Mouse (Mus musculus) lung, adult 2 months (tissue): ENCODE data around the gene Cdk4. TPM values are rescaled to one million over a fixed set of nuclear protein-coding genes. Genes with fewer than 3 reads are reported as not detected.

Experiments used
- DNase-seq: peaks from one replicate; pipeline ENCODE4 v3.0.0; 2022
- H3K4me1 ChIP-seq: fragments of 200-500 bp; 2 replicates; pipeline ENCODE4 v1.6.1; 2011; ENCODE audit warnings: low read length; ENCODE audit not compliant: control insufficient read depth, insufficient read depth
- H3K4me3 ChIP-seq: fragments of 200-500 bp; replicated peaks from 2 replicates; pipeline ENCODE3; 2011; ENCODE audit warnings: low read depth, mild to moderate bottlenecking, control low read depth, low read length; ENCODE audit errors: extremely low read depth
- CTCF ChIP-seq: fragments of 200-500 bp; IDR thresholded peaks from 2 replicates; pipeline ENCODE4 v1.5.1; 2011; ENCODE audit warnings: mild to moderate bottlenecking, low read length, control low read depth; ENCODE audit not compliant: insufficient read depth
- POLR2A ChIP-seq: fragments of 200-500 bp; IDR thresholded peaks from 2 replicates; pipeline ENCODE4 v1.6.1; 2011; ENCODE audit warnings: low read depth, mild to moderate bottlenecking, control low read depth, low read length, borderline replicate concordance; ENCODE audit errors: extremely low read depth
- WGBS: fragments of 180-500 bp; shearing (Covaris S2); methylation state at CpG from one replicate; pipeline ENCODE4 v1.1.7; 2018; 5-methylcytosine and 5-hydroxymethylcytosine counted together
- polyA plus RNA-seq: library from polyadenylated mRNA; depleted of rRNA; stranded (reverse); fragments of >200 nt; gene quantifications from 2 replicates; pipeline ENCODE4 v1.2.3, GENCODE M21; 2012; rRNA removed

Cdk4 gene
- polyA plus RNA-seq, 1 experiment = 182 TPM

GRCm38 (mm10) chr10:127111001-127111887 is 47.9 kb downstream of the Cdk4 start:
- Histone ChIP-seq H3K4me3 (no peak overlapping the region), H3K4me1 (no peaks in the 10 kb centered on the region)
- 85% methylated on average over 15 of the region's 15 CpGs for WGBS
- DNase-seq = no peak
- TF ChIP-seq POLR2A (no peak), CTCF (no peak)

DNA sequence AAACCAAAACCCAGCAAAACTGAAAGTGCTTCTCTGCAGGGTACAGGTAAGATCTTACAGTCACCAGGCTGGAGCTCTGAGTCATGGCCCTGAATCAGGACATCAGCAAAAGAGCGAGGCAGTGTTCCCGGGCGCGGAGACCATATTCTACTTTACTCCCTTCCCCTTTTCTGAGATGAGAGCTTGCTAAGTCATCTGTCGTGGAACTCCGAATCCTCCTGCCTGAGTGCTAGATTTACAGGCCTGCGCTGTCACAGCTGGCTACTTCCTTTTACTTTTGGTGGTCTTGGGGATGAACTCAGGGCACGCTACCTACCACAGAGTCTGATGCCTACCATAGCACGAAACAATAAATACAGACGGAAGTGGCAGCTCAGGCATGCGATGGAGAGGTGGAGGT is 51.1 kb downstream of the Cdk4 start:
- no peak for DNase-seq
- WGBS = 86% methylated on average over 11 of the region's 11 CpGs
- TF ChIP-seq CTCF = no peak
- TF ChIP-seq POLR2A = no peak
- Histone ChIP-seq H3K4me1 (no peaks in the 10 kb centered on the region), H3K4me3 (no peak overlapping the region)

DNA sequence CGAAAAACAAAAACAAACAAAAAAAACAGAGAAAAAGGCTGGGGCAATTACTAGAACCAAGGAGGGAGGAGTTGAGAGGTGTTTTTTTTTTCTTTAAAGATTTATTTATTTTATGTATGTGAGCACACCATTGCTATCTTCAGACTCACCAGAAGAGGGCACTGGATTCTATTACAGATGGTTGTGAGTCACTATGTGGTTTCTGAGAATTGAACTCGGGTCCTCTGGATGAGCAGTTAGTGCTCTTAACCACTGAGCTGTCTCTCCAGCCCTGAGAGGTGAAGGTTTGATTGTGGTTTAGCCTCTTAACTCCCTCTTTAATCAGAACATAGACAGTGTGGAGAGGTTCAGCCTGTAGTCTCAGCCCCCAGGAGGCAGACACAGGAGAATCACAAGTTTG is 51.7 kb downstream of the Cdk4 start:
- WGBS = 63% methylated on average over 2 of the region's 2 CpGs
- Histone ChIP-seq H3K4me3 (no peak overlapping the region), H3K4me1 (no peaks in the 10 kb centered on the region; the same call in 1 of the 2 replicates)
- TF ChIP-seq CTCF (no peak), POLR2A (no peak)
- DNase-seq = no peak

Other genes starting within 250 kb of the Cdk4 start
- gene Atp23, start 162.2 kb upstream of the Cdk4 start, polyA plus RNA-seq = 6.1 and 6.6 TPM in 2 replicates
- gene Ctdsp2, start 84.8 kb upstream of the Cdk4 start, polyA plus RNA-seq = 182 and 227 TPM in 2 replicates
- 0.12 and 0.30 TPM in 2 replicates for gene Avil, start 62.8 kb upstream of the Cdk4 start, polyA plus RNA-seq
- gene Tsfm, start 32.7 kb upstream of the Cdk4 start, polyA plus RNA-seq = 22.4 and 25.1 TPM in 2 replicates
- 8.9 and 14.5 TPM in 2 replicates for gene Mettl1, start 22.1 kb upstream of the Cdk4 start, polyA plus RNA-seq
- 0.17 and 0.38 TPM in 2 replicates for gene Eef1akmt3, start 22.0 kb upstream of the Cdk4 start, polyA plus RNA-seq
- 0.14 and 0.26 TPM in 2 replicates for gene Cyp27b1, start 15.3 kb upstream of the Cdk4 start, polyA plus RNA-seq
- 5.4 and 6.1 TPM in 2 replicates for gene March9, start 3.4 kb upstream of the Cdk4 start, polyA plus RNA-seq
- gene Tspan31, start 6.7 kb downstream of the Cdk4 start, polyA plus RNA-seq = 60.8 and 99.3 TPM in 2 replicates
- 5.2 and 7.7 TPM in 2 replicates for gene Agap2, start 11.8 kb downstream of the Cdk4 start, polyA plus RNA-seq
- 89.5 and 111 TPM in 2 replicates for gene Os9, start 57.6 kb downstream of the Cdk4 start, polyA plus RNA-seq
- 70.8 and 81.2 TPM in 2 replicates for gene B4galnt1, start 101.7 kb downstream of the Cdk4 start, polyA plus RNA-seq
- gene Slc26a10, start 117.1 kb downstream of the Cdk4 start, polyA plus RNA-seq = 3.5 and 7.4 TPM in 2 replicates
- gene Arhgef25, start 126.5 kb downstream of the Cdk4 start, polyA plus RNA-seq = 29.1 and 36.7 TPM in 2 replicates
- 134 and 157 TPM in 2 replicates for gene Dtx3, start 132.2 kb downstream of the Cdk4 start, polyA plus RNA-seq
- gene Pip4k2c, start 148.1 kb downstream of the Cdk4 start, polyA plus RNA-seq = 36.6 and 45.7 TPM in 2 replicates
- gene Kif5a, start 199.8 kb downstream of the Cdk4 start, polyA plus RNA-seq = 1.3 TPM in 2 replicates
- gene Dctn2, start 202.8 kb downstream of the Cdk4 start, polyA plus RNA-seq = 149 and 178 TPM in 2 replicates
- gene Mbd6, start 225.5 kb downstream of the Cdk4 start, polyA plus RNA-seq = 52.2 and 57.6 TPM in 2 replicates
- gene Mars, start 248.3 kb downstream of the Cdk4 start, polyA plus RNA-seq = 35.4 and 36.9 TPM in 2 replicates